Mouse (Mus musculus): ENCODE data around the gene Psmc1.

The Psmc1 gene

GRCm38 (mm10) chr12:100172481-100172880, 62.5 kb downstream of the Psmc1 start:
- no peak for DNase-seq (ENCODE audit: low read depth, low spot score)
